Mouse (Mus musculus) E14TG2a.4 (cell line): ENCODE results near the gene Chmp2a.

Source experiments
- CTCF ChIP-seq: conservative IDR thresholded peaks from 2 replicates; pipeline ENCODE4 v1.5.1; 2014; ENCODE audit warnings: low read length
- NANOG ChIP-seq: IDR thresholded peaks from 2 replicates; pipeline ENCODE4 v1.6.1; 2014; ENCODE audit warnings: borderline replicate concordance, low read length, mixed read lengths
- POU5F1 ChIP-seq: IDR thresholded peaks from 2 replicates; pipeline ENCODE4 v1.6.1; 2014; ENCODE audit warnings: low read length, borderline replicate concordance

- TF ChIP-seq CTCF (peak; percentile 35), POU5F1 (no peak), NANOG (peak; percentile 81)
These were observed 22.5 kb upstream of the Chmp2a start for GRCm38 (mm10) chr7:13056913-13057700.
